Mouse (Mus musculus): Measurements from ENCODE around the gene Ubtd2. TPM values are rescaled to one million over a fixed set of nuclear protein-coding genes. Genes with fewer than 3 reads are reported as not detected.
"Not testable (repeated sequence)": the region's sequence is repeated elsewhere in the genome, so short reads cannot be mapped to it uniquely, and the experiment has no call there.

Gene Ubtd2
- total RNA-seq, 2 experiments from 2014 or later: 52.7 to 53.0 TPM

DNA sequence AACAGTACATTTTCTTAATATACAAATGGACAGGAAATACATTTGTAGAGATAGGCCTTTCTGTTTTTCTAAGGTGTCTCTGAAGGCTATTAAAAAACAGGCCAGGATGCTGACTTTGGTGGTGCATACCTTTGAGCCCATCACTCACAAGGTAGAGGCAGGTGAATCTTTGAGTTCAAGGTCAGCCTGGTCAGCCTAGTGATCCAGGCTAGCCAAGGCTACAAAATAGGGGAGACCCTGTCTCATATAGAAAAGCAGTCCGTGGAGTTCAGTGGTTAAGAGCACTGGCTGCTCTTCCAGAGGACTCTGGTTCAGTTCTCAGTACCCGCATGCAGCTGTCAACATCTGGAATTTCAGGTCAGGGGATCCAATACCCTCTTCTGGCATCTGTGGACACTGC lies 48.5 kb downstream of the Ubtd2 start:
- intact Hi-C loops (cut with DNase I): loop anchor here (5.0 kb wide), 2 partner anchors 51 to 161 kb away; no protein-coding TSS in a partner anchor

DNA sequence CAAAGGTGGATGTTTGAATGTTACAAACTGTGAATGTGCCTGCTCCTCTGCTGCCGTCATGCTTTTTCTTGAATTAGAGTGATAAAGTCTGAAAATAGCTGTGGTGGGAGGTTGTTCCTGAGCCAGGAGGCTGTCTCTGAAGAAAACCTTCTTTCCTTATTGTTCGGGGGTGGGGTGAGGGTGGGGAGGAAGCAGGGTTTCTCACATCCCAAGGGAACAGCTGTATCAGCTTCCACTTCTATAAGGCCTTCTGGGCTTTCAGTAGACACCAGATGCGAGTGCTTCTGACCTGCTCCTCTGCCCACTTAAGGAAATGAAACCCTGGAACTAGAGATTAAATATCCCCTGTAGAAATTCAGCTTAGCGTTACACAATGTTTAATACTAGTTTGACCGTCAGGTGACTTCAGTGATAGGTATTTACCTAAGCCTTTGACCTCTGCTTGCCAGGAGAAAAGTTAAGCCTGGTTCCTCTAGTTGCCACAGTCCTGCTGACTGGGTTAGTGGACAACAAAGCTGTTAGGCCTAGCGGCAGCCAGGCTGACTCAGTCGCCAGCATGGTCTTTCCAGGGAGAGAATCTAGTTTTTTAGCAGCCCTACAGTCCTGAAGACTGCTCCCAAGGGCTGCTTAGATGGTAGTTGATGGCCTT lies 50.0 kb downstream of the Ubtd2 start:
- peak; percentile 33 to 36 for DNase-seq (ENCODE audit: low spot score in 2 of 2)
- intact Hi-C loops (cut with DNase I): no loop called here

More for the DNA sequence above, 48.5 kb downstream of the Ubtd2 start:
- no peak for DNase-seq (ENCODE audit: low spot score in 2 of 2)

DNA sequence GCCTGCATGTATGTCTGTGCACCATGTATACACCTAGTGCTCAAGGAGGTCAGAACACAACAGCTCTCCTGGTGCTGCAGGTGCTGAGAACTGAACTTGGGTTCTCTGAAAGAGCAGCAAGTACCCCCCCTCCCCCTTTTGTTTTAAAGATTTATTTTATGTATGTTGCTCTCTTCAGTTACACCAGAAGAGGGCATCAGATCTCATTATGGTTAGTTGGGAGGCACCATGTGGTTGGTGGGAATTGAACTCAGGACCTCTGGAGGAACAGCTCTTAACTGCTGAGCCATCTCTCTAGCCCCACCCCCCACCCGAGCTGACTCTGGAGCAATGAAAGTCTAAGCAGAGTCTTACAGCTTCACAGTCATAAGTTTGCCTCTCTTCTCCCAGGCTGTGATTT lies 55.8 kb downstream of the Ubtd2 start:
- intact Hi-C loops (cut with DNase I): no loop called here
- no peak for DNase-seq (ENCODE audit: low spot score in 2 of 2)

DNA sequence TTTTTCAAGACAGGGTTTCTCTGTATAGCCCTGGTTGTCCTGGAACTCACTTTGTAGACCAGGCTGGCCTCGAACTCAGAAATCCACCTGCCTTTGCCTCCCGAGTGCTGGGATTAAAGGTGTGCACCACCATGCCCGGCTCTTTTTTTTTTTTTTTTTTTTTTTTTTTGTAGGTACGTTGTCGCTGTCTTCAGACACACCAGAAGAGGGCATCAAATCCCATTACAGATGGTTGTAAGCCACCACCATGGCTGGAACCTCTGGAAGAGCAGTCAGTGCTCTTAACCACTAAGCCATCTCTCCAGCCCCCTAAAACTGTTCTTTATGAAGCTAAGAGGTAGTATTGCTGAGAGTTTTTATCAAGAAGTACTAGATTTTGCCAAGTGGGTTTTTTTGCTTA lies 59.7 kb downstream of the Ubtd2 start:
- intact Hi-C loops (cut with DNase I): loop anchor here (5.0 kb wide), 1 partner anchor 63 kb away; no protein-coding TSS in a partner anchor
- DNase-seq (ENCODE audit: low spot score in 2 of 2): not testable (repeated sequence)

DNA sequence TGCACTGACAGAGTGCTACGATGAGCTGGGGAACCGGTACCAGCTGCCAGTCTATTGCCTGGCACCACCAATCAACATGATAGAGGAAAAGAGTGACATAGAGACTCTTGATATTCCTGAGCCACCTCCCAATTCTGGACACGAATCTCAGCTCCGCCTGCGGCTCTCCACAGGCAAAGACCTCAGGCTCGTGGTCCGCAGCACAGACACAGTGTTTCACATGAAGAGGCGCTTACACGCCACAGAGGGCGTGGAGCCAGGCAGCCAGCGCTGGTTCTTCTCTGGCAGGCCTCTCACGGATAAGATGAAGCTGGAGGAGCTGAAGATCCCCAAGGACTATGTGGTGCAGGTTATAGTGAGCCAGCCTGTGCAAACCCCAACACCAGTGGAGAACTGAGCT lies 60.9 kb downstream of the Ubtd2 start:
- no peak for DNase-seq (ENCODE audit: low spot score in 2 of 2)
- intact Hi-C loops (cut with DNase I): loop anchor here (5.0 kb wide), 1 partner anchor 64 kb away; no protein-coding TSS in a partner anchor

DNA sequence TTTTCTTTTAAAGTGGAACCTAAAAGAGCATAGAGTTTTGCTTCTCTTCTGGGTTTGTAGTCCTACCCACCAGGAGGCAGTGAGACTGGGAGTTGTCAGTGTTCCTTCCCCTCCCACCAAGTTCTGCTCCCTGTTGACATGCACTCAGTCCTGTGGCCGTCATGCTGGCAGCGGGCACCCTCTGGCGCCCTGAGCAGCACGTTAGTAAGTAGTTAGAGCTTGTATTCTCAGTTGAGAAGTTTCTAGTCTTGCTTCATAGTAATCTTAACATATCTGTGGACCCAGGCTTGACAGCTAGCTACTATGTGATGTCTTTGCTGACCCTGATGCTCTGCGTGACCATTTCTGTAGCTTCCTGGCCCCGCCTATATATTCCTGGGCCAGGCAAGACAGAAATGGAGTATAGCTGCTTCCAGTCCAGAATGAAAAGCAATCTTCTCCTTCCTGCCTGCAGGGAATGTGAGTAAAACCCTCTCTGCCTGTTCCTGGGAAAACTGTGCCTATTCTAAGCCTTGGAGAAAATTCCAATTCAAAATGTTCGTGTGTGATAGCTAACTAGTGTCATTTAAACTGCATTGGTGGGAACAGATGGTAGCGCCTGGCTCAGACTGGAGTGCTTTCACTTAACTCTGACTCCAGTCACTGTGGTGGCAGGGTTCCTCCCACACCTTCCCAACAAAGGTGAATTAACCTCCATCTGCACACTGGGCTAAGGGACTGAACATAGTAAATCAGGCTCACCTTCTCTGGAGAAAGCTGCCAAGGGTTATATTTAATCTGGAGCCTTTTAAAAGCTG lies 61.9 kb downstream of the Ubtd2 start:
- intact Hi-C loops (cut with DNase I): loop anchor here (5.0 kb wide), 1 partner anchor 65 kb away; no protein-coding TSS in a partner anchor
- peak; percentile 53 to 64 for DNase-seq (ENCODE audit: low spot score in 2 of 2)

DNA sequence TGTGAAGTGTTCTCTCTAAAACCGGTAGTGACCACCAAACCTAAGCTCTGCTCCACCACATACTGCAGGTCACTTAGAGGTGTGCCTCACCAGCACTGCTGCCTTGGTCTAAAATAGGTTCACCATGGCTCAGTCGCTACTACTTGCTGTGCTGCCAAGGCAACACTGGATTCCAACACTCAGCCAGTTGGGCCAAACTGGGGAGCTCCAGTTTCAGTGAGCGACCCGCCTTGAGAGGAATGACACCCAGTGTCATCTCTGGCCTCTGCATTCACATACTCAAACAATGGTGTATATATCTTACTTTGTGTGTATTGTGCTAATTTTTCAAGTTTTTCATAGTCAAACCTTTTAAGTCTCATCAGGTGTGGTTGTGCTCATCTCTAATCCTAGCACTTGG lies 63.6 kb downstream of the Ubtd2 start:
- DNase-seq (ENCODE audit: low spot score in 2 of 2): no peak
- intact Hi-C loops (cut with DNase I): loop anchor here (5.0 kb wide), 1 partner anchor 66 kb away; no protein-coding TSS in a partner anchor

DNA sequence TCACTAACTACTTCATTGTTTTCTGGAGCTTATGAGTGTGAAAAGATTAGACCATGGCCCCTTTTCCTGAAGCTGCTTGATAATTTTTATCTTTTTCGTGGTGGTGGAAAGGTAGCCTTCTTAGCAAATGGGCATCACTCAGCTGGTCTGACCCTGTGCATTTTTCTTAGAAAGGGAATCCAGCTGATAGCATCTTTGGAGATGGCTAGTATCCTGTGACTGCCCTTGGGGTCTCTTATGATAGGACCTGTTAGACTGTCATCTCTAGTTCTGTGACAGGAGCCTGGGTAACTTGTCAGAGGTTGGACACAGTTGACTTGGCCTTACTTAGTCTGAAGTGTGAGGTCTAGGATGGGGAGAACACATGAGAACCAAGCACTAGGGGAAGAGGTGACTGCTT lies 64.2 kb downstream of the Ubtd2 start:
- intact Hi-C loops (cut with DNase I): loop anchor here (5.0 kb wide), 1 partner anchor 67 kb away; no protein-coding TSS in a partner anchor
- DNase-seq (ENCODE audit: low spot score in 2 of 2): no peak

DNA sequence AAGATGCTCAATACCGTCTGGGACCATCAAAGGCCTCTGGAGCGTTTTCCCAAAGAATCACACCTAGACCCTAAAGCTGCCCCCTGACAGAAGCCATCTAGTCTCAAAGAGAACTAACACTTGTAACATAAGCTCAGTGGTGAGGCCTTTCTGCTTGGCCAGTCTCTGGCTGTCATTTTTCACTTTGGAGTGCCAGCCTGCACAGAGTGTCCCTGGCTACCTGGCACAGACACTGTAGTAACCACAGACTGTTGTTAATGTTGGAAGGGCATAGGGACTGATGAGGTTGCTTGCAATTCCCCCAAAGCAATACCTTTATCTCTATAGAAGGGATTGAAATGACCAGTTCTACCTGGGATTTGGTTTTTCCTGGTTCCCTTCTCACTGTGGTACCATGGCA lies 66.1 kb downstream of the Ubtd2 start:
- DNase-seq (ENCODE audit: low spot score in 2 of 2): no peak
- intact Hi-C loops (cut with DNase I): no loop called here

DNA sequence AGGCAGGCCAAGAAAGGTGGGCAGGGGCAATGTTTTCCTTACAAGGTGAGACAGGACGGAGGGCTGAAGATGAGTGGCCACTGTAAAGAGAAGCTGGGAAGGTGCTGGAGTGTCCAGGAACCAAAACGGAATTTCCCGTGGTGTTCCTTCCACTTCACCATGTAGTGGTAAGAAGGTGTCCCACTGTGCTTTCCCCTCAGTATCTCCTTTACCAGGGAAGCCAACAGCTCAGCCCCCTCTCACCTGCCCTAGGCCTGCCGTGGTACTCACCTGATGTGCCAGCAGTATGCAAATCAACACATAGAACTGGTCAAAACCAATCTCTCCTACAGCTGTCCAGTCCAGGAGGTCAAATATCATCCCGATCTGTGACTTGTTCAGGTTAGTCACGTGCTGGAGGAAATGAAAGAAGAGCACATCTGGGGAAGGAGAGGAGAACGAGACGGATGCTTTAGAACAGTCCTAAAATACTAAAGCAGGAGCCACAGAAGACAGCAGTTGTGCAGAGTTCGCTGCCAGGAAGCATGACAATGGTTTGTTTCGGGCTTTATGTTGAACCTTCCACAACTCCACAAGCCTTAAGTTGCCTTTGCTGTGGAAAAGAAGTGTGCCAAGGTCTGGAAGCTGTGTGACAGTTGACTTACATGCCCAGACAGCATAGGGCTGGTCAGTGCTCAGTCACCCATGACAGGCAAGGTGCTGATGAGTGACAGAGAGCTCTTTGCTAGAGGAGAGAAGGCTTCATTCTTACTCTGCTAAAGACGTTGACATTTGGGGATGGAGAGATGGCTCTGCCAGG lies 69.2 kb downstream of the Ubtd2 start:
- intact Hi-C loops (cut with DNase I): no loop called here
- no peak for DNase-seq (ENCODE audit: low spot score in 2 of 2)

DNA sequence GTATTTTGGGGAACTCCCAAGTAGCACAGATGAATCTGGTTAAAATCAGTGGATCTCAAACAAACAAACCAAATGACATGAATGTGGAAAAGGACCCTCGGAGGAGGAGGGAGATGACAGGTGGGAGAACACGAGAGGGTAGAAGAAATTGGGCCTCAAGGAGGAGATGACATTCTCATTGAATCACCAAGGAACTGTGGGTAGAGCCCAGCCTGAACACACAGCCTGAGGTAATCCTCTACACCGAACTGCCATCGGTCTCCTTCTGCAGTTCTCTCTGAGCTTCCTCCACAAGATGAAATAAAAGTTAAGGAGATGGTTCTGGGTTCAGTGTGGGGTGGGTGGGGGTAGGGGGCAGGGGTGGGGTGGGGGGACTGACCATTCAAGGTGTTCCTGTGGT lies 71.8 kb downstream of the Ubtd2 start:
- DNase-seq (ENCODE audit: low spot score in 2 of 2): no peak
- intact Hi-C loops (cut with DNase I): no loop called here

DNA sequence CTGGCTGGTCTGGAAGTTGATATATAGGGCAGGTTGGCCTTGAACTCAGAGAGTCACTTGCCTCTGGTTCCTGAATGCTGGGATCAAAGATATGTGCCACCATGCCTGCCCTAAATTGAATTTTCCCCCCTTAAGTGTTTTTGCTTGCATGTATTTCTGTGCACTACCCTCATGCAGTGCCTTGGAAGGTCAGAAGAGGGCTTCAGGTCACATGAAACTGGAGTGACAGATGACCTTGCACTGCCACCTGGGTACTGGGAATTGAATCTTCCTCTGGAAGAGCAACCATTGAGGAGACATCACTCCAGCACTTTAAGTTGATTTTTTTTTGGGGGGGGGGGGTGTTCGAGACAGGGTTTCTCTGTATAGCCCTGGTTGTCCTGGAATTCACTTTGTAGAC lies 75.0 kb downstream of the Ubtd2 start:
- no peak for DNase-seq (ENCODE audit: low spot score in 2 of 2)
- intact Hi-C loops (cut with DNase I): no loop called here

DNA sequence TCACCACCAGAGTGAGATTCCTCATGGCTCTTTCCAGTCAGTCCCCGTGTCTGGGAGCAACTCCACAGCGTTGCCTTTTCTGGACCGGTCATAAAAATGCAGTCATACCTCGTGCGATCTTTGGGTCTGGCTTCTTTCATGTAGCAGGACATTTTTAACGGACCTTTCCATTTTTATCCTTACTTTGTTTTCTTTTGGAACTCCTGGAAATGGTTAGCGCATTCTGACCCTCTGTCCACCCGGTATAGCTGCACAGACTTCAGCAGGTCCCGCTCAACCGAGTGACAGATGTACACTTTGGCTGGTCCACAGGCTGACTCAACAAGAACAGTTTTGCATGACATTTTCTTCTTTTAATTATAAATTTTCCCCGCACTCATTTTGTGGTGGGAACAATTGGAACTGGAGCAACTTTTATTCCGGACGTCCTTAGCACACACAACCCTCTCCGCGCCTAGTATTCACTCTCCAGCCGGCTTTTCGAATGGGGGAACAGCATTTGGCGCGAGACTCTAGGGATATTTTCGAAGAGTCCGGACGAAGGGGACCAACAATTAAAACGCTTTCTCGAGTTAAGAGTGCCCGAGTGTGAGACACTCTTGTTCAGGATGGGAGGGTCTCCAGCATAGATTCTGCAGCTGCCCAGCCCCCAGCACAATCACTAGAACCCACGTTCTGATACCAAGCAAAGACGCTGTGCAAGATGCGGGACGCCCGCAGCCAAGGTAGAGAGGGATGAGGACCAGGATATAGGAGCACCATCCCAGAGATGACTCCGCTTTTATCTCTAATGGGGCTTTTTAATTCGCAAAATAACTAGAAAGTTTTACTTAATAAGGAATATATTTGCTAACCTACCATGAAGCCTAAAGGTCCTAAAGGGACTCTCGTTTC lies 76.9 kb downstream of the Ubtd2 start, which contains the start of gene Efcab9:
Gene Efcab9, minus strand, starts transcription at position 211 of the 894 bp plus-strand sequence.
- no peak for DNase-seq (ENCODE audit: low spot score in 2 of 2)
- intact Hi-C loops (cut with DNase I): loop anchor here (2.0 kb wide), 2 partner anchors 57 to 77 kb away; partner anchors contain the start of gene Ubtd2

DNA sequence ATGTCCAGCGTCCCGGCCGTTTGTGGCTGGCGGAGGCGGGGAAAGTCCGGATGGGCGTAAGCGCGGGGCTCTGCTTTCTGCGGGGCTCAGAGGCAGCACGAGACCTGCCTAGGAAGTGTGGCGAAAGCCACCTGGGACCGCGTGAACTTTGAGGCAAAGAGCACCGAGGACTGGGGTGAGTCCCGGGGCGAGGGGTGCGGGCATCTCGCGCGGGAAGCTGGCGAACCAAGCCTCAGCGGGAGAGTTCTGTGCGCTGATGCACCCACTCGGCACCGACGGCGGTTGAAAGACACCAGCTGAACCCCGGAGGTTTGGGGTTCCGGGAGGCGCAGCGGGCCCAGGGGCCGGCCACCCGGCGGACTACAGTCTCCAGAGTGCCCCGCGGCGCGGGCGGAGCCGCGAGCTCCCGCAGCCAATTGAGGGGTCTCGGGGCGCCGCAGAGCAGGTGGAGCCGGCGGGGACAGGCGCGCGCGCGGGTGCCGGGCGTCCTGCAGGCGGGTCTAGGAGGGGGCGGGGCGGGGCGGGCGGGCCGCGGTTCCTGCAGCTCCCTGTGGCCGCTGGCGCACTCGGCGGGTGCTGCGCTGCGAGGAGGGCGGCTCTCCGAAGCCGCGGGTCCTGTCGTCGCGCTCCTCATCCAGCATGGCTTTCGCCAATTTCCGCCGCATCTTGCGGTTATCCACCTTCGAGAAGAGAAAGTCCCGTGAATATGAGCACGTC lies 77.8 kb downstream of the Ubtd2 start, which contains the start of gene Stk10:
Gene Stk10, plus strand, starts transcription at position 541 of the 717 bp plus-strand sequence.
- peak; percentile 83 to 91 for DNase-seq (ENCODE audit: low spot score in 2 of 2)
- intact Hi-C loops (cut with DNase I): loop anchor here (2.0 kb wide), 2 partner anchors 56 to 78 kb away; partner anchors contain the start of gene Ubtd2

DNA sequence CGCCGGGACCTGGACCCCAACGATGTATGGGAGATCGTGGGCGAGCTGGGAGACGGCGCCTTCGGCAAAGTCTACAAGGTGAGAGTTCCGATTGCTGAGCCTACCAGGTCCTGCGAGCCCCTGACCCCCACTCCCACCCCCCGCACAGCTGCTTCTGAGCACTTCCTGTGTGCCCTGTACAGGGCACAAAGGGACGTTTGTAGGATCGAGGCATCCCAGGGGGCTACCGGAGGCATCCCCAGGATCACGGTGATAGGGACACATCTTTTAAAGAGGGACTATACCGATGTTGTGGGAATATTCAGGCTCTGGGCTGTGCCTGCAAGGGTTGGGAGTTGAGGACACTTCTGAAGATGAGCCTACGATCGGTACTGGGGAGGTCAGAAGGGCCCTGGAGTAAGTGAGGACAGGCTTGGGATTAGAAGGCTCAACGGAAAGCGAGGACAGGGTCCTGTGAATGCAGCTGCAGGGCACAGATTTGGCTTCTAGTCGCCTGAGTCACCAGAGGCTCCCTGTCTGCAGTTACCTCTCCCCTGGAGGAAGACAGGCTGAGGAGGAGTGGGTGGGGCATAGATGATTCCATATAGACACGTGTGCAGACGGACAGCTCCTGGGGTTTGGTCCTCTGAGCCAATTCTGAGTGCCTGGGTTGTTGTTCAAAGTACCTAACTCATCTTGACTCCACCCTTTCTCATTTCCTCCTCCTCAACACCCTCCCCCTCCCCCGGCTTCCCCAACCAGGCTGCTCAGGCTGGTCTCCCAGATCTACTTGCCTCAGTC lies 78.5 kb downstream of the Ubtd2 start:
- intact Hi-C loops (cut with DNase I): loop anchor here (2.0 kb wide), 2 partner anchors 55 to 79 kb away; partner anchors contain the start of gene Ubtd2
- peak; percentile 26 to 46 for DNase-seq (ENCODE audit: low spot score in 2 of 2)

DNA sequence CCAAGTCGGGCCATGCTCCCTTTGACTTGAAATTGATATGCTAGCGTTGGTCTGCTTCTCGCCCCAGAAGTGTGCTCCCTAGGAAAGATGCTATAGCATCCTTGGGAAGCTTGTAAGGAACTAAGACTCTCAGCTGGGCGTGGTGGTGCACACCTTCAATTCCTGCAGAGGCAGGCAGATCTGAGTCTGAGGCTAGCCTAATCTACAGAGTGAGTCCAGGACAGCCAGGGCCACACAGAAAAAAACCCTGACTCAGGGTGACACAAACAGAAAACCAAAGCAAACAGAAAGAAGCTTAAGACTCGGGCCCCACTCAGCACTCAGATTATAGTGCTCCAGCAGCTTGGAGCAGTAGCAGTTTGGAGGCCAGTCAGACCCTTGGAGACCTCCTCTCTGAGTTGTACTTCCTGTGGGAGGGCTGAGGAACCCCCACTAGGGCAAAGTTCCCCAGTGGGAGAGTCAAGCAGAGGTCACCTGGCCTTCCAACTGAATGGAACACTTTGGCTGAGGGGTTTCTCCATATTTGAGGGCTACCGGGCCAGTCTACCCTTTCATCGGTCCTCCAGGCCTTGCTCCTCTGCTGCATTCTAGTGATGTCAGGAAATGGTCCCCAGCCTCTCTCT lies 79.4 kb downstream of the Ubtd2 start:
- intact Hi-C loops (cut with DNase I): no loop called here
- DNase-seq (ENCODE audit: low spot score in 2 of 2): no peak

DNA sequence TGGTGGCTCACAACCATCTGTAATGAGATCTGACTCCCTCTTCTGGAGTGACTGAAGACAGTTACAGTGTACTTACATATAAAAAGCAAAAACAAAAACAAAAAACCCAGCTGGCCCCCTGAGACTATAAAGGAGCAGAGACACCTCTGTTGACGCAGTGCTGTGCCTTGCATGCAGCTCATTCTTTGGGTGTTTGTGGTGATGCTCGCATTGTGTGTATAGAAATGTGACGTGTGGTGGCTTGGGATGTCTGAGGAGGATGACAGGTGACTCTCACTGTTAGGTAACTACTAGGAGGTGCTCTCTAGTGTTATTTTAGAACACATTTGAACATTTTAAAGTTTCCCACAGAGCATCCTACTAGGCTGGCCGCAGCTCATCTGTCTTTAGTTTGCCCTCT lies 80.5 kb downstream of the Ubtd2 start:
- DNase-seq (ENCODE audit: low spot score in 2 of 2): no peak
- intact Hi-C loops (cut with DNase I): no loop called here

All from left cerebral cortex, postnatal 14 days (tissue).